Mouse (Mus musculus): ENCODE measurements around the gene Fam172a.

DNA sequence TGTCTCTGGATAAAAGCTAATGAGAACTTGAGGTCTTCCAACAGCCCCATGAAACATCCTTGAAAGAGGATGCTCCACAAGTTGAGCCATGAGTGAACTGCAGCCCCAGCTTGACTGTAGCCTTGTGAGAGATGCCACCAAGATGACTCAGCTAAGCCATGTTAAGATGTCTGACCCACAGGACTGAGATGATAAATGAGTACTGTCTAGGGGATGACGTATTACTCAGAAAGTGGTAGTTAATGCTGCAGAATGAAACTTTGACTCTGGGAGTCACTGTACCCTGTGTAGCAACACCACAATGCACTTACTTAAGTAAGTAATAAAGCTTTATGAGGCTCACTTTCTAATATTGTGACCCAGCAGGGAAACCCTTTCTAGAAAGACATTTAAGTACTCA lies 308.3 kb downstream of the Fam172a start:
- TF ChIP-seq CTCF (IDR thresholded peaks at IDR 0.05; ENCODE audit: control insufficient read depth, insufficient read depth, insufficient replicate concordance, low read depth, low read length) (no peak), POLR2A (IDR thresholded peaks at IDR 0.05; ENCODE audit: control insufficient read depth, low read depth, low read length) (no peak)

Measured in testis, adult 2 months (tissue).